Mouse (Mus musculus): ENCODE results near the gene Adh6a. TPM values are rescaled to one million over a fixed set of nuclear protein-coding genes. Genes with fewer than 3 reads are reported as not detected.
A peak's percentile ranks its signal among the peaks of the same experiment; 100 is the strongest.

Gene Adh6a
- polyA plus RNA-seq, 1 experiment from 2014 or later, result not detected

DNA sequence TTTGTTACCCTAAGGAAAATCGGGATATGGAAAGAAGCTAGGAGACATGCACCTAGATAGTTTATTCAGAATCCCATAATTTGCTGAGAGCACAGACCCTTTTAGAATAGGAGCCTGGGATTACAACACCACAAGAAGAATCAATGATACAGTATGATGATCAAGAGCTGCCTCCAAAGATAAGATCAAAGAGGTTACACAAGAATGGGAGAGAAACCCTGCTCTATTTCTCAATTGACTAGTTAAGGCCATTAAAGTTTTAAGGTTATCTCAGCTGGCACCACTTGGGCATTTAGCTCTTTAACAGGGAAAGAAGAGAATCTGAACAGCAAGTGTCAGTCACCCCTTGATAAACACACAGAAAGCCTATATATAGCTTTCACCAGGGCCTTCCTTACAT lies 22.5 kb downstream of the Adh6a start:
- H3K27ac ChIP-seq (ENCODE audit: low read depth), result no peak overlapping the region
- no peaks in the 10 kb centered on the region for H3K27me3 ChIP-seq (ENCODE audit: insufficient read depth, low read length)
- no peaks in the 10 kb centered on the region for H3K9me3 ChIP-seq (ENCODE audit: low read length)
- DNase-seq (no peak), ATAC-seq (no peak)
- H3K4me3 ChIP-seq (ENCODE audit: low read depth, low read length), result no peak overlapping the region
- WGBS (ENCODE audit: insufficient replicate concordance), result 50% methylated on average over 1 of the region's 1 CpGs
- H3K9ac ChIP-seq (replicated peaks), result no peak overlapping the region
- no peak for TF ChIP-seq CTCF (IDR thresholded peaks at IDR 0.05; ENCODE audit: low read depth)
- TF ChIP-seq EP300 (IDR thresholded peaks at IDR 0.05; ENCODE audit: low read depth), result peak; percentile 8; the same call in 1 of the 2 replicates
- H3K4me2 ChIP-seq (ENCODE audit: low read depth, low read length), result no peak overlapping the region
- no peaks in the 10 kb centered on the region for H3K36me3 ChIP-seq (replicated peaks; ENCODE audit: insufficient read depth, low read length)
- no peaks in the 10 kb centered on the region for H3K4me1 ChIP-seq (ENCODE audit: insufficient read depth)

GRCm38 (mm10) chr3:138336104-138336754 lies 23.1 kb downstream of the Adh6a start:
- Histone ChIP-seq H3K9ac (replicated peaks) (no peak overlapping the region), H3K4me1 (ENCODE audit: insufficient read depth) (no peaks in the 10 kb centered on the region), H3K27me3 (ENCODE audit: insufficient read depth, low read length) (no peaks in the 10 kb centered on the region), H3K36me3 (replicated peaks; ENCODE audit: insufficient read depth, low read length) (no peaks in the 10 kb centered on the region), H3K27ac (ENCODE audit: low read depth) (no peak overlapping the region), H3K4me3 (ENCODE audit: low read depth, low read length) (no peak overlapping the region), H3K9me3 (ENCODE audit: low read length) (no peaks in the 10 kb centered on the region), H3K4me2 (ENCODE audit: low read depth, low read length) (no peak overlapping the region)
- ATAC-seq (no peak), DNase-seq (no peak)
- 34% methylated on average over 3 of the region's 3 CpGs for WGBS (ENCODE audit: insufficient replicate concordance)
- TF ChIP-seq EP300 (IDR thresholded peaks at IDR 0.05; ENCODE audit: low read depth), result peak; percentile 23; the same call in 1 of the 2 replicates
- no peak for TF ChIP-seq CTCF (IDR thresholded peaks at IDR 0.05; ENCODE audit: low read depth)

DNA sequence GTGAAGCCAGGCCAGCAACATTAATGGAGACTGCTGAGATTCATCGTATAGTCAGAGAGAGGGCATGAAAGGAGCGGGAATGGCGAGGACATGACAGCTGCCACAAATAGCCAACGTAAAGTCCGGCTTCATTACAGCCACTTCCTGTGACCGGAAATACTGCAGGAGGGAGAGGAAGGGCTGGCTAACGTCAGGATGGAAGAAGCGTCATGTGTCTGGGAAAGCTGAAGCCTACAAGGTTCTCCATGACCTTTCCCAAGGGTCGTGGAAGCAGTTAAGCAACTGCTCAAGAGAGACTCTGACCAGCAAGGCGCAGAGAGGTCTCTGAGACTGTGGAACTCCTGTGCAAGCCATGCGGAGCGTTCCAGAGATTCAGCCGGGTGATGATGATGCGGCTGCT lies 28.4 kb downstream of the Adh6a start, which contains the start of gene Adh6b:
Gene Adh6b (plus strand): TSS at position 305 of the 400 bp plus-strand sequence.
- no peak for TF ChIP-seq CTCF (IDR thresholded peaks at IDR 0.05; ENCODE audit: low read depth)
- no peak for TF ChIP-seq EP300 (IDR thresholded peaks at IDR 0.05; ENCODE audit: low read depth)
- Histone ChIP-seq H3K4me2 (ENCODE audit: low read depth, low read length) (no peak within 1 kb of the TSS), H3K36me3 (replicated peaks; ENCODE audit: insufficient read depth, low read length) (no peaks in the 10 kb centered on the region), H3K4me1 (ENCODE audit: insufficient read depth) (no peaks in the 10 kb centered on the region), H3K27ac (ENCODE audit: low read depth) (no peak within 1 kb of the TSS), H3K4me3 (ENCODE audit: low read depth, low read length) (no peak within 1 kb of the TSS), H3K27me3 (ENCODE audit: insufficient read depth, low read length) (no peaks in the 10 kb centered on the region), H3K9me3 (ENCODE audit: low read length) (no peaks in the 10 kb centered on the region), H3K9ac (replicated peaks) (no peak within 1 kb of the TSS)
- ATAC-seq (no peak), DNase-seq (no peak)
- 56% methylated on average over 14 of the region's 14 CpGs for whole genome bisulfite sequencing (ENCODE audit: insufficient replicate concordance)

- Histone ChIP-seq H3K27me3 (ENCODE audit: insufficient read depth, low read length) (no peaks in the 10 kb centered on the region), H3K36me3 (replicated peaks; ENCODE audit: insufficient read depth, low read length) (no peaks in the 10 kb centered on the region), H3K4me2 (ENCODE audit: low read depth, low read length) (no peak overlapping the region), H3K4me1 (ENCODE audit: insufficient read depth) (no peaks in the 10 kb centered on the region), H3K4me3 (ENCODE audit: low read depth, low read length) (no peak overlapping the region), H3K9ac (replicated peaks) (no peak overlapping the region), H3K27ac (ENCODE audit: low read depth) (no peak overlapping the region), H3K9me3 (ENCODE audit: low read length) (no peaks in the 10 kb centered on the region)
- WGBS (ENCODE audit: insufficient replicate concordance), result 25% methylated on average over 3 of the region's 3 CpGs
- no peak for TF ChIP-seq CTCF (IDR thresholded peaks at IDR 0.05; ENCODE audit: low read depth)
- ATAC-seq (no peak), DNase-seq (no peak)
Observed at GRCm38 (mm10) chr3:138347041-138347440, 34.0 kb downstream of the Adh6a start.

GRCm38 (mm10) chr3:138352012-138352809 lies 39.1 kb downstream of the Adh6a start:
- H3K27ac ChIP-seq (ENCODE audit: low read depth), result no peak overlapping the region
- H3K27me3 ChIP-seq (ENCODE audit: insufficient read depth, low read length), result no peaks in the 10 kb centered on the region
- no peak for ATAC-seq
- no peak for DNase-seq
- no peaks in the 10 kb centered on the region for H3K4me1 ChIP-seq (ENCODE audit: insufficient read depth)
- H3K36me3 ChIP-seq (replicated peaks; ENCODE audit: insufficient read depth, low read length), result no peaks in the 10 kb centered on the region
- 86% methylated on average over 11 of the region's 11 CpGs for WGBS (ENCODE audit: insufficient replicate concordance)
- H3K9me3 ChIP-seq (ENCODE audit: low read length), result no peaks in the 10 kb centered on the region
- no peak overlapping the region for H3K4me3 ChIP-seq (ENCODE audit: low read depth, low read length)
- no peak overlapping the region for H3K9ac ChIP-seq (replicated peaks)
- TF ChIP-seq EP300 (IDR thresholded peaks at IDR 0.05; ENCODE audit: low read depth) (no peak), CTCF (IDR thresholded peaks at IDR 0.05; ENCODE audit: low read depth) (no peak)
- no peak overlapping the region for H3K4me2 ChIP-seq (ENCODE audit: low read depth, low read length)

DNA sequence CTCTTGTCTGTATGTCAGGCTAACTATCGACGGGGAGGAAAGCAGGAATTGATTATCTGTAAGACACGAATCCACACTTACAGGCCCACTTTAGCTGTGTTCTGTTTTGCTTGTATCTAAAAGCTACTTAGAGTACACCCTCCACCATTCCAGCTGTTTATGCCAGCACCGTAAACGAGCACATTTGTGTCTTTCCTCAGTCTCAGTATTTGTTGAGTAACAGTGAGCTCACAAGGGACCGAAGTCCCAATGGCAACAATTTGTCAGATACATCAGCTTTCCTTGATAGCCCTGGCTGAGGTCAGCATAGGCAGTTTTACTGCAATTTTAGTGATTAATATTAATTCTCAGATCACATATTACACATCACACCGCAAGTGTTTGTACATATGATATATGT lies 45.8 kb downstream of the Adh6a start:
- no peak overlapping the region for H3K4me3 ChIP-seq (ENCODE audit: low read depth, low read length)
- H3K9me3 ChIP-seq (ENCODE audit: low read length), result no peaks in the 10 kb centered on the region
- DNase-seq (no peak), ATAC-seq (peak; percentile 73)
- H3K4me1 ChIP-seq (ENCODE audit: insufficient read depth), result peaks cover 3% of the 10 kb centered on the region; the same call in 1 of the 2 replicates
- H3K36me3 ChIP-seq (replicated peaks; ENCODE audit: insufficient read depth, low read length), result no peaks in the 10 kb centered on the region
- no peak overlapping the region for H3K4me2 ChIP-seq (ENCODE audit: low read depth, low read length)
- H3K27me3 ChIP-seq (ENCODE audit: insufficient read depth, low read length), result no peaks in the 10 kb centered on the region
- 0 out of 2 replicates have a peak overlapping the region, but pooled peaks have one; percentile 34 for H3K27ac ChIP-seq (ENCODE audit: low read depth)
- no peak overlapping the region for H3K9ac ChIP-seq (replicated peaks)
- WGBS (ENCODE audit: insufficient replicate concordance), result 63% methylated on average over 7 of the region's 7 CpGs
- no peak for TF ChIP-seq EP300 (IDR thresholded peaks at IDR 0.05; ENCODE audit: low read depth)
- TF ChIP-seq CTCF (IDR thresholded peaks at IDR 0.05; ENCODE audit: low read depth), result no peak
